Mouse (Mus musculus) v-Abl transformed pro-B cells (cell line): ENCODE data around the gene Ppp1r16b.

ENCODE experiments used
- in situ Hi-C, 2 experiments: fragments of 400-800 bp; cut with MboI; formaldehyde crosslinking; loops; one replicate each; pipeline ENCODE4 v1.15.1; 2025; ENCODE audit not compliant: unreplicated experiment in 2 of 2

The Ppp1r16b gene

GRCm38 (mm10) chr2:158684910-158685309 is 19.7 kb downstream of the Ppp1r16b start:
- in situ Hi-C loops, result no loop called here

GRCm38 (mm10) chr2:158686394-158686793 is 21.2 kb downstream of the Ppp1r16b start:
- in situ Hi-C loops, result no loop called here

GRCm38 (mm10) chr2:158687804-158688241 is 22.6 kb downstream of the Ppp1r16b start:
- in situ Hi-C loops, result no loop called here

GRCm38 (mm10) chr2:158689060-158689459 is 23.9 kb downstream of the Ppp1r16b start:
- in situ Hi-C loops, result no loop called here

GRCm38 (mm10) chr2:158689640-158690039 is 24.4 kb downstream of the Ppp1r16b start:
- in situ Hi-C loops, result no loop called here

- in situ Hi-C loops, result no loop called here
Measured at GRCm38 (mm10) chr2:158690116-158690515, 24.9 kb downstream of the Ppp1r16b start.

GRCm38 (mm10) chr2:158692191-158692590 is 27.0 kb downstream of the Ppp1r16b start:
- in situ Hi-C loops, result no loop called here

- in situ Hi-C loops, result no loop called here
Measured at GRCm38 (mm10) chr2:158695811-158696210, 30.6 kb downstream of the Ppp1r16b start.

GRCm38 (mm10) chr2:158696451-158696850 is 31.3 kb downstream of the Ppp1r16b start:
- in situ Hi-C loops, result no loop called here

GRCm38 (mm10) chr2:158699908-158700307 is 34.7 kb downstream of the Ppp1r16b start:
- in situ Hi-C loops, result no loop called here

GRCm38 (mm10) chr2:158700535-158701256 is 35.5 kb downstream of the Ppp1r16b start:
- in situ Hi-C loops, result no loop called here

GRCm38 (mm10) chr2:158701505-158701904 is 36.3 kb downstream of the Ppp1r16b start:
- in situ Hi-C loops, result no loop called here

- in situ Hi-C loops, result no loop called here
Measured at GRCm38 (mm10) chr2:158702176-158702575, 37.0 kb downstream of the Ppp1r16b start.

- in situ Hi-C loops, result loop anchor here in 1 of 2 experiments (5.0 kb wide), 1 partner anchor 43 kb away; no protein-coding TSS in a partner anchor
Measured at GRCm38 (mm10) chr2:158704720-158705119, 39.5 kb downstream of the Ppp1r16b start.

- in situ Hi-C loops, result loop anchor here in 1 of 2 experiments (5.0 kb wide), 1 partner anchor 42 kb away; no protein-coding TSS in a partner anchor
Measured at GRCm38 (mm10) chr2:158705529-158705928, 40.3 kb downstream of the Ppp1r16b start.

- in situ Hi-C loops, result loop anchor here in 1 of 2 experiments (5.0 kb wide), 1 partner anchor 40 kb away; no protein-coding TSS in a partner anchor
Measured at GRCm38 (mm10) chr2:158706704-158707408, 41.7 kb downstream of the Ppp1r16b start.

GRCm38 (mm10) chr2:158708121-158708520 is 42.9 kb downstream of the Ppp1r16b start:
- in situ Hi-C loops, result loop anchor here in 1 of 2 experiments (5.0 kb wide), 1 partner anchor 39 kb away; no protein-coding TSS in a partner anchor

GRCm38 (mm10) chr2:158711929-158712751 is 46.9 kb downstream of the Ppp1r16b start:
- in situ Hi-C loops, result no loop called here

- in situ Hi-C loops, result no loop called here
Measured at GRCm38 (mm10) chr2:158714826-158715225, 49.6 kb downstream of the Ppp1r16b start.

- in situ Hi-C loops, result no loop called here
Measured at GRCm38 (mm10) chr2:158716066-158716465, 50.9 kb downstream of the Ppp1r16b start.
